Mouse (Mus musculus): ENCODE data around the gene Plscr2.

GRCm38 (mm10) chr9:92273271-92273670 is 2.1 kb upstream of the Plscr2 start:
- no peak for TF ChIP-seq RCOR1 (IDR thresholded peaks at IDR 0.05; ENCODE audit: low read depth, low read length)
- TF ChIP-seq GATA1 (IDR thresholded peaks at IDR 0.05; ENCODE audit: low read depth, low read length), result no peak
- TF ChIP-seq MAZ (IDR thresholded peaks at IDR 0.05; ENCODE audit: low read depth, low read length), result no peak
- no peak for TF ChIP-seq MAFK (IDR thresholded peaks at IDR 0.05; ENCODE audit: borderline replicate concordance, low read depth, low read length)
- TF ChIP-seq POLR2A (IDR thresholded peaks at IDR 0.05; ENCODE audit: control insufficient read depth in 1 of 2, insufficient read depth in 1 of 2, low read depth in 1 of 2, low read length in 2 of 2, poor library complexity in 1 of 2), result no peak
- no peak for TF ChIP-seq GABPA (IDR thresholded peaks at IDR 0.05; ENCODE audit: low read depth, low read length)
- no peak for TF ChIP-seq EP300 (IDR thresholded peaks at IDR 0.05; ENCODE audit: low read depth in 1 of 2, low read length in 2 of 2)
- TF ChIP-seq UBTF (IDR thresholded peaks at IDR 0.05; ENCODE audit: borderline replicate concordance, insufficient read depth, low read depth, low read length), result no peak
- TF ChIP-seq MAX (IDR thresholded peaks at IDR 0.05; ENCODE audit: low read length), result no peak
- no peak for TF ChIP-seq CTCF (IDR thresholded peaks at IDR 0.05 in 2 of 3, conservative IDR thresholded peaks at IDR 0.05 in 1 of 3; ENCODE audit: control insufficient read depth in 1 of 3, insufficient read depth in 1 of 3, low read depth in 2 of 3, low read length in 3 of 3, poor library complexity in 1 of 3, severe bottlenecking in 1 of 3)
- no peak for TF ChIP-seq POLR2AphosphoS2 (IDR thresholded peaks at IDR 0.05; ENCODE audit: low read length)
- TF ChIP-seq BHLHE40 (IDR thresholded peaks at IDR 0.05; ENCODE audit: borderline replicate concordance, low read depth, low read length), result no peak
- TF ChIP-seq SMC3 (IDR thresholded peaks at IDR 0.05; ENCODE audit: low read depth, low read length), result no peak
- no peak for TF ChIP-seq RAD21 (IDR thresholded peaks at IDR 0.05; ENCODE audit: low read depth, low read length)

All from MEL (cell line).